Mouse (Mus musculus) forebrain, embryonic 13.5 days (tissue): Measurements from ENCODE around the gene Asna1. TPM values are rescaled to one million over a fixed set of nuclear protein-coding genes. Genes with fewer than 3 reads are reported as not detected.
A peak's percentile ranks its signal among the peaks of the same experiment; 100 is the strongest.

Source experiments
- ATAC-seq: fragments of 200-750 bp; cut with Nextera tagmentation; 2 replicates; pipeline ENCODE4 v1.8.0; 2017
- H3K27ac ChIP-seq: fragments of 300-500 bp; sonication (generic); 2 replicates; pipeline ENCODE4 v1.5.1; 2015; ENCODE audit warnings: inconsistent platforms, mild to moderate bottlenecking, moderate library complexity
- H3K27me3 ChIP-seq: fragments of 300-500 bp; sonication (generic); 2 replicates; pipeline ENCODE4 v1.6.1; 2015; ENCODE audit warnings: mild to moderate bottlenecking, inconsistent platforms
- H3K36me3 ChIP-seq: fragments of 300-500 bp; sonication (generic); 2 replicates; pipeline ENCODE4 v1.6.1; 2015; ENCODE audit warnings: mild to moderate bottlenecking, inconsistent platforms; ENCODE audit not compliant: poor library complexity, severe bottlenecking
- H3K4me1 ChIP-seq: fragments of 300-500 bp; sonication (generic); 2 replicates; pipeline ENCODE4 v1.6.1; 2015; ENCODE audit warnings: inconsistent platforms
- H3K4me2 ChIP-seq: fragments of 300-500 bp; sonication (generic); 2 replicates; pipeline ENCODE4 v1.6.1; 2015; ENCODE audit warnings: inconsistent platforms, mild to moderate bottlenecking, moderate library complexity
- H3K4me3 ChIP-seq: fragments of 300-500 bp; sonication (generic); 2 replicates; pipeline ENCODE4 v1.5.1; 2015; ENCODE audit warnings: mild to moderate bottlenecking, inconsistent platforms
- H3K9ac ChIP-seq: fragments of 300-500 bp; sonication (generic); 2 replicates; pipeline ENCODE4 v1.6.1; 2015; ENCODE audit warnings: mild to moderate bottlenecking, inconsistent platforms
- H3K9me3 ChIP-seq: fragments of 300-500 bp; sonication (generic); replicated peaks from 2 replicates; pipeline ENCODE4 v1.6.1; 2016; ENCODE audit warnings: inconsistent platforms
- WGBS: fragments of 180-500 bp; shearing (Covaris S2); methylation state at CpG from one replicate; pipeline ENCODE4 v1.1.7; 2015; 5-methylcytosine and 5-hydroxymethylcytosine counted together
- polyA plus RNA-seq: library from polyadenylated mRNA; unstranded; fragments of >200 nt; fragmentation: Nextera tagmentation; extraction: Ambion mirVana; gene quantifications from 2 replicates; pipeline ENCODE4 v1.2.1, GENCODE M21; 2015

The Asna1 gene
- polyA plus RNA-seq, 1 experiment from 2014 or later: 166 TPM

DNA sequence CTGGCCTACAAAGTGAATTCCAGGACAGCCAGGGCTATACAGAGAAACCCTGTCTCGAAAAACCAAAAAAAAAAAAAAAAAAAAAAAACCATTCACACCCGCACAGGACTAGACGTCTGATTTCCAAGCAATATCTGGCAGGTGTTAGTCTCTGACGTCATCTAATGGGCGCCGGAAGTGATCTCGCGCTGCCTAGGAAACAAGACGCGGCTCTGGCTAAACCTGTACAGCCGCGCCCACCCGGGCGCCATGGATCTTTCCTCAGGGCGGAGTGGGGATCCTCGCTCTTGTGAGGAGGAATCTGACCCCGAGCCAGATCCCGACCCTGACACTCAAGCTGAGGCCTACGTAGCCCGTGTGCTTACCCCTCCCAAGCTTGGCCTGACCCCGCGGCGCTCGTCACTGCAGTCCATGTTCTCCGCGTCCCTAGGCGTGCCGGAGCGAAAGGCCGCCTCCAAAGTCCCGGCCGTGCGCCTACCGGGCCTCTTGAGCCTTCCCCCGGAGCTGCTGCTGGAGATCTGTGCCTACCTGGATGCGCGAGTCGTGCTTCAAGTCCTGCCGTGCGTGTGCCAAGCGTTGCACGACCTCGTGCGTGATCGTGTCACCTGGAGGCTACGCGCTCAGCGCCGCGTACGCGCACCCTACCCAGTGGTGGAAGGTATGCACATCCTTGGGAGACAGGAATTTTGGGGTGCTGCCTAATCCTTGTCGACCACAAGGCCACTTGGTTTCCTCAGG, 35.0 kb upstream of the Asna1 start, which contains the start of gene Fbxw9:
Gene Fbxw9, plus strand, starts transcription at position 177 of the 738 bp plus-strand sequence.
- peak within 1 kb of the TSS; percentile 93 for H3K4me3 ChIP-seq
- H3K4me2 ChIP-seq: peak within 1 kb of the TSS; percentile 98
- peaks cover 43% of the 10 kb centered on the region for H3K36me3 ChIP-seq
- no peak within 1 kb of the TSS for H3K27ac ChIP-seq
- H3K27me3 ChIP-seq: no peaks in the 10 kb centered on the region
- peak; percentile 95 for ATAC-seq
- under 1% methylated on average over 52 of the region's 53 CpGs for WGBS
- H3K9me3 ChIP-seq: no peaks in the 10 kb centered on the region
- H3K4me1 ChIP-seq: peaks cover 23% of the 10 kb centered on the region
- peak within 1 kb of the TSS; percentile 78 for H3K9ac ChIP-seq

DNA sequence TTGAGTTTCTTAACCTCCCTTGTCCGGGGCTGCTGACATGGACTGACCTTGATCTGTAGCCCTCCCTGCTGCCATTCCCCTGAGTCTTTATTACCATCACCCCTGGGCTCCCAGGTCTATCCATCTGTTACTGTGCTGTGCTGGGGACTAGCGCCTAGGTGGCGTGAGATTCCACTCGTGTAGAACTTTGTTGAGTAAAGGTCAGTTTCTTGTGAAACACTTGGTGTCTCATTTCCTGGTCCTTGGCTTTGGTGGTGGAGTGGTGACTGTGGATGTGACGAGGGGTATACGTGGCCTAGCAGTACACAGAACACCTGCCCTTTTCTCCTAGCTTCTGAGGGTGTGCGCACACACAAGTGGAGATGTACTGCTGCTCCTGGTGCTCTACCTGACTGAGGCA, 32.3 kb upstream of the Asna1 start:
- H3K9ac ChIP-seq: no peak overlapping the region
- H3K27me3 ChIP-seq: no peaks in the 10 kb centered on the region
- no peak for ATAC-seq
- H3K4me1 ChIP-seq: peaks cover 22% of the 10 kb centered on the region
- no peak overlapping the region for H3K4me2 ChIP-seq
- H3K27ac ChIP-seq: no peak overlapping the region
- WGBS: 87% methylated on average over 7 of the region's 7 CpGs
- no peaks in the 10 kb centered on the region for H3K9me3 ChIP-seq
- peaks cover 55% of the 10 kb centered on the region for H3K36me3 ChIP-seq
- no peak overlapping the region for H3K4me3 ChIP-seq

GRCm38 (mm10) chr8:85043619-85044018, 18.5 kb upstream of the Asna1 start:
- no peak for ATAC-seq
- Histone ChIP-seq H3K4me2 (no peak overlapping the region), H3K27ac (no peak overlapping the region), H3K36me3 (peaks cover 79% of the 10 kb centered on the region), H3K4me1 (peaks cover 13% of the 10 kb centered on the region), H3K27me3 (no peaks in the 10 kb centered on the region), H3K9me3 (no peaks in the 10 kb centered on the region), H3K9ac (no peak overlapping the region), H3K4me3 (no peak overlapping the region)
- WGBS: 94% methylated on average over 6 of the region's 6 CpGs

DNA sequence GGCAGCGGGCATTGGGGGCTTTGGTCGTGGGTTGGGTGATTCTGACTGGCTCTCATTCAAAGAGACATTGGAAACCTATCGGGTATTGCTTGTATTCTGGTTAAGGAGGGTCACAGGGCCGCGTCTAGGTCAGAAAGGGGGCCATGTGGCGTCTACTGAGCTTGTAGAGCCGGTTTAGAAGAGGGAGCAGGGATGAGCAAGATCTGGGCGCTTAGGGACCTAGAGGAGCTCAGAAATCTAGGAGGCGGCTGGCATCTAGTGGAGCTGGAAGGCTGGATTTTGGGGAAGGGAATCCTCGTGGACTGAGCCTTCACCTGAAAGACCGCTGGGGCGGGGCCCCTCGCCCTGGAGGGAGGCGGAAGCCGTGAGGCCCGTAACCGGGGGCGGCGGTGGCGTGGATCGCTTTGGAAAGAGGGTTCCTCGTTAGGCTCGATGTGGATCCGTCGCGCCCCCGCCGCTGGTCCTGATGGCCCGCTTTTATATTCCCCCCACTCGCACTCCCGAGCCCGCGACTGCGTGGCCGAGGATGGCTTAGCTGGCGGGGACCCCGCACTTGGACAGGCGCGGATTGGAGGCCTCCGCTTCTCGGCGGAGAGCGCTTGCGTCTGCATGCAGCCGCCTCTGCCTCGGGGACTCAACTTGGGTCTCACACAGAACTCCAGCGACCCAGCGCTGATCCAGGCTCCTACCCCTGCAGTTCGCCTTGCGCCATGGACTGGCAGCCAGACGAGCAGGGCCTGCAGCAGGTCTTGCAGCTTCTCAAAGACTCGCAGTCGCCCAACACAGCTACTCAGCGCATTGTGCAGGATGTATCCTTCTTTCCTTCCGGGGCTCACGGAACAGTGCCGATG, 12.8 kb upstream of the Asna1 start:
- Histone ChIP-seq H3K27ac (peak overlapping the region; percentile 99), H3K9me3 (no peaks in the 10 kb centered on the region), H3K4me1 (peaks cover 35% of the 10 kb centered on the region), H3K36me3 (peaks cover 34% of the 10 kb centered on the region), H3K27me3 (no peaks in the 10 kb centered on the region), H3K4me2 (peak overlapping the region; percentile 98), H3K4me3 (peak overlapping the region; percentile 86), H3K9ac (peak overlapping the region; percentile 94)
- no peak for ATAC-seq
- under 1% methylated on average over 57 of the region's 57 CpGs for WGBS

- peaks cover 35% of the 10 kb centered on the region for H3K4me1 ChIP-seq
- peak overlapping the region; percentile 98 for H3K4me2 ChIP-seq
- peak overlapping the region; percentile 94 for H3K9ac ChIP-seq
- H3K36me3 ChIP-seq: peaks cover 36% of the 10 kb centered on the region
- 2% methylated on average over 14 of the region's 14 CpGs for WGBS
- no peaks in the 10 kb centered on the region for H3K27me3 ChIP-seq
- H3K9me3 ChIP-seq: no peaks in the 10 kb centered on the region
- H3K27ac ChIP-seq: peak overlapping the region; percentile 99
- peak; percentile 63 for ATAC-seq
- H3K4me3 ChIP-seq: peak overlapping the region; percentile 86
Measured at GRCm38 (mm10) chr8:85037366-85037680, 12.2 kb upstream of the Asna1 start.

DNA sequence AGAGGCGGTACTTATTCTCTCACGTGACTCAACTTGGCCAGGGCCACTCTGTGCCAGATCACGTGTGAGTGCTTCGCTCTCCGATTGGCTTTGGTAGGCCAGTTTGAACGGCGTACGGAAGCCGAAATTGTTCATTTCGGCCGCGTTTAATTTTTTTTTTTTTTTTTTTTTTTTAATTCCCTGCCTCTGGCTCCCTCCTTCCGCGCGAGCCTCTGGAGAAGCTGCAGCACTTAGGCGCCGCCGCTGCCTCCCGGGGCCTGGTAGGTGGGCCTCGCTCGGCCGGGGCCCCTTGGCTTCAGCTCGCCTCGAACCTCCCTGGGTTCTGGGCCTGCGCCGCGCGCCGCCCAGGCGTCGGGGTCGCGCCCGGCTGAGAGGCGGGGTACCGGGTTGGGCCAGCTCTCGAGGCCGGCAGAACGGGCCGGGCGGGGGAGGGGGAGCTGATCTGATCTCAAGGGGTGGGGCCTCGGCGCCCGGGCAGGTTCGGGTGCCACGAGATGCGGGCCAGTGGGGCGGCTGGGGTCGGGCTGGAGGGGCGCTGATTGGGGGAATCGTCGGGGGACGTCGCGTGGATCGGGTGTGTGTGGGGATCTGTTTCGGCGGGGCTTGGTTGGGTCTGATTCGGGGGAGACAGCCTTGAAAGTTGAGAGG, 11.8 kb upstream of the Asna1 start, which contains the start of gene Tnpo2:
Gene Tnpo2, plus strand, starts transcription at position 198 of the 648 bp plus-strand sequence.
- Histone ChIP-seq H3K4me1 (peaks cover 35% of the 10 kb centered on the region), H3K36me3 (peaks cover 36% of the 10 kb centered on the region), H3K27ac (peak within 1 kb of the TSS; percentile 99), H3K9ac (peak within 1 kb of the TSS; percentile 94), H3K4me2 (peak within 1 kb of the TSS; percentile 98), H3K9me3 (no peaks in the 10 kb centered on the region), H3K4me3 (peak within 1 kb of the TSS; percentile 86), H3K27me3 (no peaks in the 10 kb centered on the region)
- under 1% methylated on average over 57 of the region's 59 CpGs for WGBS
- peak; percentile 93 for ATAC-seq

GRCm38 (mm10) chr8:85036381-85036717, 11.3 kb upstream of the Asna1 start:
- ATAC-seq: peak; percentile 55
- under 1% methylated on average over 9 of the region's 9 CpGs for WGBS
- H3K27ac ChIP-seq: peak overlapping the region; percentile 83
- peak overlapping the region; percentile 98 for H3K4me2 ChIP-seq
- H3K9ac ChIP-seq: peak overlapping the region; percentile 72
- peaks cover 36% of the 10 kb centered on the region for H3K36me3 ChIP-seq
- peaks cover 35% of the 10 kb centered on the region for H3K4me1 ChIP-seq
- no peaks in the 10 kb centered on the region for H3K9me3 ChIP-seq
- no peaks in the 10 kb centered on the region for H3K27me3 ChIP-seq
- peak overlapping the region; percentile 86 for H3K4me3 ChIP-seq

DNA sequence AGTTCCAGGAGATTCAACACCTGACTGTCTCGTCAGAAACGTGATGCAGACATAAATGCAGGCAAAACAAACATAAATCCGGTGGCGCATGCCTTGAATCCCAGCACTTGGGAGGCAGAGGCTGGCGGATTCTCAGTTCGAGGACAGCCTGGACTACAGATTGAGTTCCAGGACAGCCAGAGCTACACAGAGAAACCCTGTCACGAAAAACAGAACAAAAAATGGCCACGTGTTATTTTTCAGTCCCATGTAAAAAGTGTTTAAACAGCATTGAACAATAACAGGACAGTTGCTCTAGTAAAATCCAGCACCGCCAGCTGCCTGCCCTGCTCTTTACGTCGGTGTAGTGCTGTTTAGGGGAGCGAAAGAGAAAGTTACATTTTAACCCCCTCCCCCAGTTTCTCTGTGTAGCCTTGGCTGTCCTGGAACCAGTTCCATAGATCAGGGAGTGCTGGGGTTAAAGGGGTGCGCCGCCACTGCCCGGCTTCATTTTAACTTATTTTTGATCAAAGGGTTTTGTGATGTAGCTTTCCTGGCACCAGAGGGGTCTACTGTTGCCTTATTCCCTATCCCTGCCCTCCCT, 10.7 kb upstream of the Asna1 start:
- H3K4me1 ChIP-seq: peaks cover 35% of the 10 kb centered on the region
- peaks cover 35% of the 10 kb centered on the region for H3K36me3 ChIP-seq
- H3K4me2 ChIP-seq: peak overlapping the region; percentile 98
- 1% methylated on average over 15 of the region's 15 CpGs for WGBS
- peak; percentile 3; the same call in 1 of the 2 replicates for ATAC-seq
- H3K9ac ChIP-seq: peak overlapping the region; percentile 72
- H3K27ac ChIP-seq: peak overlapping the region; percentile 83
- H3K4me3 ChIP-seq: peak overlapping the region; percentile 86
- no peaks in the 10 kb centered on the region for H3K9me3 ChIP-seq
- no peaks in the 10 kb centered on the region for H3K27me3 ChIP-seq

DNA sequence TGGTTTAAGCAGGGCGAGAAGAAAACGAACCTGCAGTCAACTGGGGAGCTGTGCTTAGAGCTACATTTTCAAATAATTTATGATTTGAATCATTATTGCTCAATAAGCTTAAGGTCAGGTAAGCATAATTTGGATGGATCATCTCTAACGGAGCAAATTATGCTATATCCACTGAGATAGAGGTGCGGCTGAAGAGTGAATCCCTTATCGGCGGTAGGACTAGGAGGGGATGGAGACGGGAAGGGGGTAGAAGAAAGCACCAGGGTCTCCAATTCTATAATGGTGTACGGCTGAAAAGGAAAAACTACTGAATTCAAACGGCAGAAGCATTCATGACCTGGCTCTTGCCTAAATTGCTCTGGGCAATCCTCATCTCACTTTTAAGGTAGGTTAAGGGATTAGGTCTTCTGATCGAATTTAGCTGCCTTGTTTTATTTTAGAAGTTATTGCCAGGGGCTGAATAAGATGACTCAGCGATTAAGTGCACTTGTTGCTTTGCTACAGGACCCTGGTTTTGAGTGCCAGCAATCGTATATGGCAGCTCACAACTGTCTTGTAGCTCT, 10.2 kb upstream of the Asna1 start:
- peak overlapping the region; percentile 72 for H3K9ac ChIP-seq
- peaks cover 35% of the 10 kb centered on the region for H3K4me1 ChIP-seq
- no peaks in the 10 kb centered on the region for H3K27me3 ChIP-seq
- ATAC-seq: no peak
- H3K4me2 ChIP-seq: peak overlapping the region; percentile 98
- 0 out of 2 replicates have a peak overlapping the region, but pooled peaks have one; percentile 83 for H3K27ac ChIP-seq
- no peaks in the 10 kb centered on the region for H3K9me3 ChIP-seq
- H3K36me3 ChIP-seq: peaks cover 35% of the 10 kb centered on the region
- H3K4me3 ChIP-seq: peak overlapping the region; percentile 86
- 7% methylated on average over 12 of the region's 12 CpGs for WGBS

- Histone ChIP-seq H3K4me2 (peak overlapping the region; percentile 98), H3K27me3 (no peaks in the 10 kb centered on the region), H3K9ac (peak overlapping the region; percentile 72), H3K9me3 (no peaks in the 10 kb centered on the region), H3K4me3 (peak overlapping the region; percentile 86), H3K4me1 (peaks cover 32% of the 10 kb centered on the region), H3K27ac (no peak overlapping the region), H3K36me3 (peaks cover 40% of the 10 kb centered on the region)
- ATAC-seq: no peak
- WGBS: 4% methylated on average over 12 of the region's 13 CpGs
Measured at GRCm38 (mm10) chr8:85034764-85035163, 9.7 kb upstream of the Asna1 start.

DNA sequence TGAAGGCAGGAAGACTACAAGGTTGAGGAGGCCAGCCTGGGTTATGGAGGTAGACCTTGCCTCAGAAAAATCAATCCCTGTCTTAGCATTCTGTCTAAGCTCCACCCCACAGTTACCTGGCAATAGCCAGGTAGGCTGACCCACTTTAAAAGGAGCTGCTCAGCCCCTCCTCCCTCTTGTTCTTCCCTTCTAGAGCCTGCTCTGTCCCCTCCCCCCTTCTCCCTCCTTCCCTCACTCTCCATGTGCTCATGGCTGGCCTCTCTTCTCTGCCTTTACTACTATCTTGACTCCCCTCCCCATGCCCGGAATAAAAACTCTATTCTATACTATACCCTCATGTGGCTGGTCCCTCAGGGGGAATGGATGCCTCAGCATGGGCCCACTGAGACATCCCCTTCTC, 8.8 kb upstream of the Asna1 start:
- H3K9ac ChIP-seq: no peak overlapping the region
- no peaks in the 10 kb centered on the region for H3K27me3 ChIP-seq
- WGBS: 69% methylated on average over 1 of the region's 1 CpGs
- H3K27ac ChIP-seq: no peak overlapping the region
- peaks cover 48% of the 10 kb centered on the region for H3K36me3 ChIP-seq
- no peak overlapping the region for H3K4me3 ChIP-seq
- peaks cover 29% of the 10 kb centered on the region for H3K4me1 ChIP-seq
- no peaks in the 10 kb centered on the region for H3K9me3 ChIP-seq
- H3K4me2 ChIP-seq: no peak overlapping the region
- ATAC-seq: no peak
